Mouse (Mus musculus): ENCODE measurements at regions not wholly inside any gene's neighbourhood (a gene's known extent, or its start where the extent isn't known, plus 50 kb on each side); places are given as distances from the start of the nearest gene placed in this dataset.

- no peak for DNase-seq (ENCODE audit: low spot score in 2 of 2)
Measured at GRCm38 (mm10) chr10:68606848-68607247, 65.2 kb upstream of the Cabcoco1 start.

GRCm38 (mm10) chr10:68611906-68612305 lies 70.2 kb upstream of the Cabcoco1 start:
- DNase-seq (ENCODE audit: low spot score in 2 of 2) = peak; percentile 41 to 54

- no peak for DNase-seq (ENCODE audit: low spot score in 2 of 2)
Measured at GRCm38 (mm10) chr10:68612727-68613126, 71.0 kb upstream of the Cabcoco1 start.

- no peak for DNase-seq (ENCODE audit: low spot score in 2 of 2)
Measured at GRCm38 (mm10) chr10:68623786-68624185, 82.1 kb upstream of the Cabcoco1 start.

- no peak for DNase-seq (ENCODE audit: low spot score in 2 of 2)
Measured at GRCm38 (mm10) chr10:68625329-68625728, 83.6 kb upstream of the Cabcoco1 start.

- DNase-seq (ENCODE audit: low spot score in 2 of 2) = no peak
Measured at GRCm38 (mm10) chr10:68625752-68626151, 84.1 kb upstream of the Cabcoco1 start.

GRCm38 (mm10) chr10:68629486-68629885 lies 87.8 kb upstream of the Cabcoco1 start:
- no peak for DNase-seq (ENCODE audit: low spot score in 2 of 2)

GRCm38 (mm10) chr10:68633180-68633579 lies 90.3 kb upstream of the Tmem26 start:
- DNase-seq (ENCODE audit: low spot score in 2 of 2) = no peak

GRCm38 (mm10) chr10:68652700-68653099 lies 70.7 kb upstream of the Tmem26 start:
- DNase-seq (ENCODE audit: low spot score in 2 of 2) = no peak

GRCm38 (mm10) chr10:68655491-68655890 lies 68.0 kb upstream of the Tmem26 start:
- DNase-seq (ENCODE audit: low spot score in 2 of 2) = no peak

GRCm38 (mm10) chr10:68666094-68666493 lies 57.4 kb upstream of the Tmem26 start:
- DNase-seq (ENCODE audit: low spot score in 2 of 2) = no peak

GRCm38 (mm10) chr10:68669330-68669729 lies 54.1 kb upstream of the Tmem26 start:
- no peak for DNase-seq (ENCODE audit: low spot score in 2 of 2)

GRCm38 (mm10) chr10:68669992-68670391 lies 53.5 kb upstream of the Tmem26 start:
- DNase-seq (ENCODE audit: low spot score in 2 of 2) = no peak

GRCm38 (mm10) chr10:68672291-68672690 lies 51.2 kb upstream of the Tmem26 start:
- no peak for DNase-seq (ENCODE audit: low spot score in 2 of 2)

GRCm38 (mm10) chr10:68673102-68673872 lies 50.2 kb upstream of the Tmem26 start:
- DNase-seq (ENCODE audit: low spot score in 2 of 2) = no peak

Measured in adrenal gland, adult 18-20 months (tissue).